Mouse (Mus musculus) c-Kit-positive CD71-negative TER-119-negative erythroid progenitor cells, embryonic 14.5 days (primary cell): ENCODE results near the gene Rab14.
A peak's percentile ranks its signal among the peaks of the same experiment; 100 is the strongest.

Experiments used
- DNase-seq: peaks from one replicate; pipeline ENCODE4 v3.0.0-alpha.2; 2013; ENCODE audit warnings: low read depth

The Rab14 gene

GRCm38 (mm10) chr2:35153844-35154554, 46.9 kb downstream of the Rab14 start:
- no peak for DNase-seq

- DNase-seq = no peak
Measured at GRCm38 (mm10) chr2:35153179-35153578, 47.7 kb downstream of the Rab14 start.

- DNase-seq = no peak
Measured at GRCm38 (mm10) chr2:35151303-35151882, 49.5 kb downstream of the Rab14 start.

GRCm38 (mm10) chr2:35148806-35149205, 52.1 kb downstream of the Rab14 start:
- DNase-seq = no peak

- DNase-seq = no peak
Measured at GRCm38 (mm10) chr2:35141673-35142072, 59.2 kb downstream of the Rab14 start.

- DNase-seq = no peak
Measured at GRCm38 (mm10) chr2:35138576-35138975, 62.3 kb downstream of the Rab14 start.

- no peak for DNase-seq
Measured at GRCm38 (mm10) chr2:35133891-35134290, 67.0 kb downstream of the Rab14 start.

GRCm38 (mm10) chr2:35132662-35133055, 68.3 kb downstream of the Rab14 start:
- no peak for DNase-seq

GRCm38 (mm10) chr2:35131991-35132661, 68.8 kb downstream of the Rab14 start:
- peak; percentile 91 for DNase-seq

- DNase-seq = no peak
Measured at GRCm38 (mm10) chr2:35131491-35131890, 69.4 kb downstream of the Rab14 start.
